Mouse (Mus musculus) CH12.LX (cell line): Measurements from ENCODE around the gene Urad. TPM values are rescaled to one million over a fixed set of nuclear protein-coding genes. Genes with fewer than 3 reads are reported as not detected.

Experiments used
- DNase-seq: peaks from one replicate; pipeline ENCODE4 v3.0.0-alpha.2; 2013; ENCODE audit errors: extremely low read depth
- H3K27ac ChIP-seq: 2 replicates; pipeline ENCODE4 v1.5.1; 2012; ENCODE audit warnings: low read depth, mild to moderate bottlenecking, control low read depth, moderate library complexity; ENCODE audit not compliant: insufficient read depth
- H3K27me3 ChIP-seq: replicated peaks from 2 replicates; pipeline ENCODE3; 2012; ENCODE audit warnings: inconsistent platforms
- H3K36me3 ChIP-seq, 2 experiments: replicated peaks in 1 of 2; 2 replicates each; pipeline versions ENCODE3 to v1.6.1; 2012; ENCODE audit warnings: inconsistent platforms in 1 of 2, low read length in 1 of 2, mild to moderate bottlenecking in 1 of 2, mixed read lengths in 1 of 2, moderate library complexity in 1 of 2; ENCODE audit not compliant: control insufficient read depth in 1 of 2, insufficient read depth in 1 of 2
- H3K4me1 ChIP-seq, 2 experiments: 2 replicates each; pipeline ENCODE4 v1.6.1; 2012; ENCODE audit warnings: inconsistent platforms in 1 of 2, moderate library complexity in 1 of 2; ENCODE audit not compliant: insufficient read depth in 2 of 2, control insufficient read depth in 1 of 2
- H3K4me2 ChIP-seq: 2 replicates; pipeline ENCODE4 v1.6.1; 2012; ENCODE audit warnings: low read depth, mild to moderate bottlenecking, control low read depth; ENCODE audit not compliant: poor library complexity, insufficient read depth, severe bottlenecking
- H3K4me3 ChIP-seq, 3 experiments: fragments of 150-350 bp in 1 of 3; sonication (generic) in 1 of 3; replicated peaks in 1 of 3; 2 replicates each; pipeline versions ENCODE3 to v1.5.1; 2011 to 2012; ENCODE audit warnings: low read depth in 2 of 3, low read length in 2 of 3, mild to moderate bottlenecking in 2 of 3, moderate library complexity in 2 of 3, control low read depth in 1 of 3, improper control_type of control experiment in 1 of 3, inconsistent platforms in 1 of 3, mixed read lengths in 1 of 3; ENCODE audit not compliant: poor library complexity in 1 of 3
- H3K79me2 ChIP-seq: replicated peaks from 2 replicates; pipeline ENCODE4 v1.6.1; 2012; ENCODE audit warnings: mild to moderate bottlenecking, moderate library complexity; ENCODE audit not compliant: control insufficient read depth, poor library complexity, insufficient read depth, severe bottlenecking; ENCODE audit errors: extremely low read depth
- H3K9ac ChIP-seq: 2 replicates; pipeline ENCODE4 v1.6.1; 2012; ENCODE audit warnings: low read depth, mild to moderate bottlenecking, control low read depth, moderate library complexity; ENCODE audit not compliant: insufficient read depth
- H3K9me3 ChIP-seq: replicated peaks from 2 replicates; pipeline ENCODE3; 2012; ENCODE audit warnings: low read length, inconsistent platforms, mixed read lengths
- CHD2 ChIP-seq: IDR thresholded peaks from 2 replicates; pipeline ENCODE4 v1.6.1; 2011; ENCODE audit warnings: low read length, improper control_type of control experiment
- EP300 ChIP-seq: IDR thresholded peaks from 2 replicates; pipeline ENCODE4 v1.6.1; 2011; ENCODE audit warnings: low read length, improper control_type of control experiment
- GABPA ChIP-seq: IDR thresholded peaks from 2 replicates; pipeline ENCODE4 v1.6.1; 2012; ENCODE audit warnings: low read depth, low read length, improper control_type of control experiment, inconsistent platforms; ENCODE audit not compliant: insufficient replicate concordance
- HCFC1 ChIP-seq: IDR thresholded peaks from 2 replicates; pipeline ENCODE4 v1.6.1; 2012; ENCODE audit warnings: low read depth, mild to moderate bottlenecking, inconsistent platforms, low read length, improper control_type of control experiment
- IRF4 ChIP-seq: IDR thresholded peaks from 2 replicates; pipeline ENCODE4 v1.6.1; 2014; ENCODE audit warnings: low read depth, mild to moderate bottlenecking, inconsistent platforms, low read length, improper control_type of control experiment
- MAFK ChIP-seq: IDR thresholded peaks from 2 replicates; pipeline ENCODE4 v1.6.1; 2011; ENCODE audit warnings: low read length, improper control_type of control experiment; ENCODE audit not compliant: insufficient replicate concordance
- MAX ChIP-seq: IDR thresholded peaks from 2 replicates; pipeline ENCODE4 v1.6.1; 2011; ENCODE audit warnings: low read length, improper control_type of control experiment
- POLR2A ChIP-seq: IDR thresholded peaks from 2 replicates; pipeline ENCODE4 v1.6.1; 2011; ENCODE audit warnings: low read depth, mild to moderate bottlenecking, improper control_type of control experiment, low read length
- POLR2AphosphoS2 ChIP-seq: IDR thresholded peaks from 2 replicates; pipeline ENCODE4 v1.6.1; 2011; ENCODE audit warnings: low read depth, low read length, improper control_type of control experiment
- TBP ChIP-seq: conservative IDR thresholded peaks from 2 replicates; pipeline ENCODE4 v1.6.1; 2011; ENCODE audit warnings: low read depth, low read length, improper control_type of control experiment
- TCF12 ChIP-seq: IDR thresholded peaks from 2 replicates; pipeline ENCODE4 v1.6.1; 2014; ENCODE audit warnings: low read depth, mild to moderate bottlenecking, inconsistent platforms, low read length, improper control_type of control experiment
- ZC3H11A ChIP-seq: IDR thresholded peaks from 2 replicates; pipeline ENCODE4 v1.6.1; 2012; ENCODE audit warnings: low read depth, mild to moderate bottlenecking, inconsistent platforms, low read length, improper control_type of control experiment
- ZKSCAN1 ChIP-seq: IDR thresholded peaks from 2 replicates; pipeline ENCODE4 v1.6.1; 2012; ENCODE audit warnings: low read depth, inconsistent platforms, low read length, improper control_type of control experiment, borderline replicate concordance
- ZMIZ1 ChIP-seq: IDR thresholded peaks from 2 replicates; pipeline ENCODE4 v1.6.1; 2012; ENCODE audit warnings: low read depth, mild to moderate bottlenecking, inconsistent platforms, low read length, improper control_type of control experiment
- dilution Hi-C: fragments of 300-500 bp; cut with MboI; formaldehyde crosslinking; loops from 2 replicates; pipeline ENCODE4 v1.14.3; 2020; ENCODE audit warnings: low sequenced_read_pairs; ENCODE audit not compliant: extremely low pct_unique_long_range_greater_than_20kb, extremely low pct_ligation_motif_present
- in situ Hi-C: fragments of 300-500 bp; cut with MboI; formaldehyde crosslinking; loops from 3 replicates; pipeline ENCODE4 v1.14.3; 2019; ENCODE audit warnings: low sequenced_read_pairs, low pct_ligation_motif_present, low pct_unique_long_range_greater_than_20kb, mixed read lengths
- polyA plus RNA-seq: library from polyadenylated mRNA; unstranded; fragments of >175 nt; gene quantifications from 2 replicates; pipeline ENCODE4 v1.2.1, GENCODE M21; 2012; ENCODE audit warnings: low read depth; ENCODE audit not compliant: insufficient read length
- total RNA-seq, 2 experiments: library from RNA; depleted of rRNA; stranded (reverse); fragments of 300-350 nt in 1 of 2; fragments of >200 nt in 1 of 2; gene quantifications; 2 replicates each; pipeline ENCODE4 v1.2.3; 2012 to 2014

Urad gene
- total and polyA plus RNA-seq, 3 experiments, result not detected

DNA sequence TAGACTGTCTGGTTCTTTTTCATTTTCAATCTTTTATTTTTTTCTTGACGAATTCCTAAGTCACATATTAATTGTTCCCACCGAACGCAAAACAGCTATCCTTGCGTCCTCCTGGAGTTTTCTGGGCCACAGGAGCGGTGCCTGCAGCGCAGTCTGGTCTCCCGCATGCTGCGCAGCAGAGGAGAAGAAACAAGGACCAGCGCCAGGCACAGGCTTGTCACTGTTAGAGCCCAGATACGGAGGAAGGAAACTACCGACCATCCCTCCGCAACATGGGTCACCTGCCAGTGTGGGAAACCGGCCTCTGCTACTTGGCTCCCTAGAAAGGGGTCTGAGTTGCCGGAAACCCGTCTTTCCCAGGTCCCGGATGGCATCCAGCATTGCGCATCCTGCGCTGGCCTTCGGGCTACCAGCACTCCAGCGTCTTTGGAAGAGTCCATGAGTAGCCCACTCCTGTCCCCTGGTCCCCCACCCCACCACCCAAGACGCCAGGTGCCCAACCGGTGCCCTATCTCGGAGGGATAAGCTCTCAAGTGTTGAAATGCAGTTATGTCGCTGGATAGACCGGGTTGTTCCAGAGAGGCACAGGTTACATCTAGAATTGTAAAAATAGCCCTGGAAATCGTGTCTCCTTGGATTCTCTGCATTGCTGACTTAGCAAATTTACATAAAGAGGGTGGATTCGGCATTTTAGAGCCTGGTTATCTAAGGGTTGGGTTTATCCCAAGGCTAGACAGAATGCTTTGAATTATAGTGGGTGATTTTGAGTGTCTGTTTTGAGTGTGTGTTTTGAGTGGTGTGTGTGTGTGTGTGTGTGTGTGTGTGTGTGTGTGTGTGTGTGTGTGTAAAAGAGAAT, 9.2 kb downstream of the Urad start:
- dilution Hi-C loops, result no loop called here
- no peak for DNase-seq
- Histone ChIP-seq H3K27ac (no peak overlapping the region), H3K4me1 (peaks cover 0 to 3% of the 10 kb centered on the region in 2 experiments; a peak in 1 of 4 replicates), H3K36me3 (no peaks in the 10 kb centered on the region), H3K9ac (no peak overlapping the region), H3K4me2 (no peak overlapping the region), H3K27me3 (peaks cover 59% of the 10 kb centered on the region), H3K9me3 (no peaks in the 10 kb centered on the region), H3K4me3 (no peak overlapping the region), H3K79me2 (no peaks in the 10 kb centered on the region)
- TF ChIP-seq MAFK (peak; percentile 60; the same call in 1 of the 2 replicates), EP300 (no peak), HCFC1 (no peak), POLR2AphosphoS2 (no peak), TBP (no peak), POLR2A (no peak), TCF12 (no peak)
- in situ Hi-C loops, result loop anchor here (25.0 kb wide), 1 partner anchor 626 kb away; no protein-coding TSS in a partner anchor

- Histone ChIP-seq H3K9ac (no peak overlapping the region), H3K4me3 (no peak overlapping the region), H3K4me2 (no peak overlapping the region), H3K27ac (no peak overlapping the region), H3K79me2 (no peaks in the 10 kb centered on the region), H3K27me3 (peaks cover 38% of the 10 kb centered on the region), H3K4me1 (no peaks in the 10 kb centered on the region), H3K9me3 (peaks cover 16% of the 10 kb centered on the region), H3K36me3 (no peaks in the 10 kb centered on the region)
- TF ChIP-seq MAX (no peak), POLR2A (no peak), POLR2AphosphoS2 (no peak), ZMIZ1 (no peak), CHD2 (no peak), IRF4 (no peak), ZKSCAN1 (no peak), ZC3H11A (no peak), GABPA (no peak)
- dilution Hi-C loops, result no loop called here
- DNase-seq, result no peak
- in situ Hi-C loops, result loop anchor here (25.0 kb wide), 1 partner anchor 622 kb away; no protein-coding TSS in a partner anchor
Measured at GRCm38 (mm10) chr5:147309786-147310185, 12.5 kb downstream of the Urad start.
